Mouse (Mus musculus): ENCODE data around the gene Strip1.

The Strip1 gene

GRCm38 (mm10) chr3:107567766-107568165 is 63.7 kb downstream of the Strip1 start:
- in situ Hi-C loops (cut with MboI; ENCODE audit: unreplicated experiment in 2 of 2), result no loop called here

- in situ Hi-C loops (cut with MboI; ENCODE audit: unreplicated experiment in 2 of 2), result no loop called here
These were observed 66.2 kb downstream of the Strip1 start for GRCm38 (mm10) chr3:107565331-107565730.

GRCm38 (mm10) chr3:107563880-107564279 is 67.6 kb downstream of the Strip1 start:
- in situ Hi-C loops (cut with MboI; ENCODE audit: unreplicated experiment in 2 of 2), result no loop called here

GRCm38 (mm10) chr3:107562591-107562990 is 68.9 kb downstream of the Strip1 start:
- in situ Hi-C loops (cut with MboI; ENCODE audit: unreplicated experiment in 2 of 2), result no loop called here

All from v-Abl transformed pro-B cells (cell line).